9 mouse cellular contexts compared by ENCODE assay signal in the genomic region with DNA sequence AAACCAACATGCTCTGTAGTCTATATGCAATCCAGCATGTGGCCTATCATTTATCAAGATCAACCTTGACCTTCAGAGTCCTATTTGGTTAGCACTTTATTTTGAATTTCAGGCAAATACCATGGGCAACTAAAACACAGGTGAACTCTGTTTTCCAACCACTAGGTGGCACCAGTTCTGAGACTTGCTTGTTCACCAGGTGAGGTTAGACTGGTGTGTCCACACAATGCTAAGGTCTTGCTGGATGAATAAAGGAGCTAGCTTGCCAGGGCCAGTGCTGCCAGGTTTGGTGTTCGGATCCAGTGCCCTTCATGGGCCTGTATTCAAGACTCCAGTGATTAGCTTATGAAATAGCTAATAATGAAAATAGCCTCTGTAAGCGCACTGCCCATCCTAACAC. TPM values are rescaled to one million over a fixed set of nuclear protein-coding genes. Genes with fewer than 3 reads are reported as not detected.
DNase-seq lines count a peak whose midpoint lies in the region; ATAC-seq and TF ChIP-seq lines count a peak whose summit lies in the region.
"Had no signal": no experiment of that assay in that cellular context is flagged by ENCODE, and none has a peak within 500 bp of the region (broad histone marks: within the 10 kb centered on the region; RNA-seq: fewer than 3 reads in every experiment).

No protein-coding gene starts in this region.

- no peak overlapping the region for H3K9ac ChIP-seq in kidney, postnatal 0 days (ENCODE audit: low read depth, low read length)
- H3K9ac ChIP-seq: limb, embryonic 13.5 days had no signal

- peak; percentile 82 for ATAC-seq in erythroid progenitor cell, adult 5-6 weeks (replicated peaks; ENCODE audit: low FRiP score, poor library complexity, severe bottlenecking)
- no peak for ATAC-seq in kidney, postnatal 0 days (replicated peaks; ENCODE audit: low FRiP score, low read depth)

- WGBS in kidney, postnatal 0 days: 78% methylated on average over 2 of the region's 2 CpGs

- no peak overlapping the region for H3K4me2 ChIP-seq in kidney, postnatal 0 days (ENCODE audit: low read length)
- H3K4me2 ChIP-seq: limb, embryonic 13.5 days had no signal

- peak; percentile 69; the same call in 1 of the 2 replicates for TF ChIP-seq CTCF in brain, embryonic 14.5 days (IDR thresholded peaks at IDR 0.05; ENCODE audit: borderline replicate concordance, extremely low read depth, insufficient read depth, insufficient read length)
- peak; percentile 81 for TF ChIP-seq CTCF in kidney, postnatal 0 days (IDR thresholded peaks at IDR 0.05; ENCODE audit: low read depth)

- no peak for TF ChIP-seq POLR2A in brain, embryonic 14.5 days (IDR thresholded peaks at IDR 0.05; ENCODE audit: borderline replicate concordance, extremely low read depth, insufficient read depth, insufficient read length, poor library complexity, severe bottlenecking)

- H3K4me1 ChIP-seq in kidney, postnatal 0 days (replicated peaks; ENCODE audit: insufficient read depth, low read length): peaks cover 4% of the 10 kb centered on the region; the same call in 1 of the 2 replicates

- H3K9me3 ChIP-seq in kidney, postnatal 0 days (replicated peaks; ENCODE audit: low read length): no peaks in the 10 kb centered on the region
- H3K9me3 ChIP-seq: limb, embryonic 13.5 days had no signal

- H3K27ac ChIP-seq in kidney, postnatal 0 days: no peak overlapping the region
- H3K27ac ChIP-seq: limb, embryonic 13.5 days had no signal

- H3K4me3 ChIP-seq in kidney, postnatal 0 days (replicated peaks; ENCODE audit: low read depth, low read length): no peak overlapping the region
- H3K4me3 ChIP-seq: limb, embryonic 13.5 days had no signal

- H3K36me3 ChIP-seq in kidney, postnatal 0 days (ENCODE audit: insufficient read depth, low read length): no peaks in the 10 kb centered on the region
- H3K36me3 ChIP-seq: limb, embryonic 13.5 days had no signal

- no peaks in the 10 kb centered on the region for H3K27me3 ChIP-seq in kidney, postnatal 0 days (ENCODE audit: insufficient read depth, low read length)
- H3K27me3 ChIP-seq: limb, embryonic 13.5 days had no signal

- DNase-seq in gastrocnemius, postnatal 10 days: peak; percentile 51
- DNase-seq in gastrocnemius, postnatal 25 days: no peak
- peak; percentile 29 to 68 for DNase-seq in CD8-positive naive resting alpha-beta T cell, adult 2 months (ENCODE audit: low read depth in 2 of 2, low spot score in 2 of 2)
- peak; percentile 77 for DNase-seq in brain, embryonic 14.5 days (ENCODE audit: low read depth)
- DNase-seq in kidney, postnatal 0 days (ENCODE audit: low spot score): peak; percentile 68
- DNase-seq in lung, postnatal 10 days: peak; percentile 71
- peak; percentile 57 to 80 for DNase-seq in spleen, postnatal 4 days (ENCODE audit: low spot score in 2 of 2)

RNA-seq across cellular contexts. Expression of gene Nrip3, which starts 10.9 kb away (rescaled TPM):
- under 1 TPM; 0.14 to 0.43 TPM for total RNA-seq in gastrocnemius, postnatal 10 days (2021)
- total RNA-seq in gastrocnemius, postnatal 25 days (2021): under 1 TPM; 0.08 to 0.70 TPM
- 2.6 and 3.2 TPM in 2 replicates for polyA plus RNA-seq in brain, embryonic 14.5 days (2012; rRNA removed)
- 18.9 and 22.0 TPM in 2 replicates for total RNA-seq in erythroid progenitor cell, adult 5-6 weeks (2015; ENCODE audit: low replicate concordance)
- 25.0 and 38.0 TPM in 2 replicates for total RNA-seq in erythroid progenitor cell, adult 5-6 weeks (2017; ENCODE audit: low replicate concordance)
- 0.74 and 1.6 TPM in 2 replicates for polyA plus RNA-seq in kidney, postnatal 0 days (2015; fragmentation: Nextera tagmentation; extraction: Ambion mirVana)

RNA-seq across cellular contexts. Expression of gene Tmem9b, which starts 40.1 kb away (rescaled TPM):
- total RNA-seq in gastrocnemius, postnatal 10 days (2021): 10 to 100 TPM; 24.7 to 26.9 TPM
- total RNA-seq in gastrocnemius, postnatal 25 days (2021): 10 to 100 TPM; 24.5 to 25.9 TPM
- polyA plus RNA-seq in brain, embryonic 14.5 days (2012; rRNA removed): 64.2 and 69.0 TPM in 2 replicates
- 57.8 and 63.1 TPM in 2 replicates for total RNA-seq in erythroid progenitor cell, adult 5-6 weeks (2015; ENCODE audit: low replicate concordance)
- total RNA-seq in erythroid progenitor cell, adult 5-6 weeks (2017; ENCODE audit: low replicate concordance): 22.2 and 22.6 TPM in 2 replicates
- 94.9 and 95.7 TPM in 2 replicates for polyA plus RNA-seq in kidney, postnatal 0 days (2015; fragmentation: Nextera tagmentation; extraction: Ambion mirVana)

Comparison
In these comparisons a context has a peak if more than half of its experiments do, and no peak if none do; other contexts are left out.
1. RNA of gene Nrip3, which starts 10.9 kb away (total RNA-seq): 18.9 to 38.0 TPM in erythroid progenitor cell, adult 5-6 weeks; 0.08 to 0.70 TPM in gastrocnemius, postnatal 25 days and 0.14 to 0.43 TPM in gastrocnemius, postnatal 10 days; every median in the first group is over 10 times any median in the second.